8 mouse cellular contexts compared by ENCODE assay signal in genomic region chr9:123259461-123259895, GRCm38 (mm10). TPM values are rescaled to one million over a fixed set of nuclear protein-coding genes. Genes with fewer than 3 reads are reported as not detected.
DNase-seq lines count a peak whose midpoint lies in the region; ATAC-seq lines count a peak whose summit lies in the region.

No protein-coding gene starts in this region.

- H3K27ac ChIP-seq in forebrain, embryonic 11.5 days (ENCODE audit: low read depth, low read length), result no peak overlapping the region
- peak overlapping the region; percentile 84 for H3K27ac ChIP-seq in hindbrain, embryonic 14.5 days
- 0 out of 2 replicates have a peak overlapping the region, but pooled peaks have one; percentile 77 for H3K27ac ChIP-seq in limb, embryonic 15.5 days

- no peaks in the 10 kb centered on the region for H3K9me3 ChIP-seq in forebrain, embryonic 11.5 days (ENCODE audit: control insufficient read depth, low read length)
- H3K9me3 ChIP-seq in hindbrain, embryonic 14.5 days (ENCODE audit: control insufficient read depth, low read length), result no peaks in the 10 kb centered on the region
- H3K9me3 ChIP-seq in limb, embryonic 15.5 days, result no peaks in the 10 kb centered on the region

- H3K4me1 ChIP-seq in forebrain, embryonic 11.5 days (replicated peaks; ENCODE audit: control insufficient read depth, insufficient read depth, low read length), result no peaks in the 10 kb centered on the region
- peaks cover 5% of the 10 kb centered on the region; the same call in 1 of the 2 replicates for H3K4me1 ChIP-seq in hindbrain, embryonic 14.5 days (replicated peaks; ENCODE audit: control insufficient read depth, insufficient read depth, low read length)
- H3K4me1 ChIP-seq in limb, embryonic 15.5 days, result peaks cover 12% of the 10 kb centered on the region

- peak; percentile 76 to 84 for DNase-seq in heart, adult 18-20 months
- DNase-seq in heart, adult 11 months, result no peak
- DNase-seq in adrenal gland, postnatal 14 days, result peak; percentile 91
- DNase-seq in forebrain, embryonic 11.5 days (ENCODE audit: low spot score), result peak; percentile 92
- DNase-seq in hindbrain, embryonic 14.5 days (ENCODE audit: low spot score), result peak; percentile 80
- peak; percentile 61 for DNase-seq in naive thymus-derived CD4-positive, alpha-beta T cell, adult 2 months (ENCODE audit: low read depth)
- peak; percentile 7 to 22 for DNase-seq in thymus, adult 18-20 months

- H3K4me2 ChIP-seq in forebrain, embryonic 11.5 days (ENCODE audit: low read depth, low read length, severe bottlenecking), result peak overlapping the region; percentile 86
- H3K4me2 ChIP-seq in hindbrain, embryonic 14.5 days (replicated peaks), result peak overlapping the region; percentile 84
- H3K4me2 ChIP-seq in limb, embryonic 15.5 days, result peak overlapping the region; percentile 97

- peak overlapping the region; percentile 43 for H3K9ac ChIP-seq in forebrain, embryonic 11.5 days (ENCODE audit: low read length)
- peak overlapping the region; percentile 79 for H3K9ac ChIP-seq in hindbrain, embryonic 14.5 days
- peak overlapping the region; percentile 66 for H3K9ac ChIP-seq in limb, embryonic 15.5 days

- peak overlapping the region; percentile 60 for H3K4me3 ChIP-seq in forebrain, embryonic 11.5 days (ENCODE audit: low read depth, low read length)
- H3K4me3 ChIP-seq in hindbrain, embryonic 14.5 days (replicated peaks; ENCODE audit: low read length), result peak overlapping the region; percentile 87
- H3K4me3 ChIP-seq in limb, embryonic 15.5 days, result peak overlapping the region; percentile 80

- ATAC-seq in forebrain, embryonic 11.5 days (replicated peaks; ENCODE audit: low FRiP score), result peak; percentile 85
- peak; percentile 51 for ATAC-seq in hindbrain, embryonic 14.5 days (ENCODE audit: low FRiP score)
- no peak for ATAC-seq in limb, embryonic 15.5 days (ENCODE audit: insufficient number of reproducible peaks, low FRiP score, low TSS enrichment, low read depth)

- H3K27me3 ChIP-seq in forebrain, embryonic 11.5 days (ENCODE audit: control insufficient read depth, insufficient read depth, low read length), result peaks cover 2% of the 10 kb centered on the region; the same call in 1 of the 2 replicates
- peaks cover 11% of the 10 kb centered on the region; the same call in 1 of the 2 replicates for H3K27me3 ChIP-seq in hindbrain, embryonic 14.5 days (ENCODE audit: control insufficient read depth, insufficient read depth, low read length)
- H3K27me3 ChIP-seq in limb, embryonic 15.5 days, result peaks cover 34% of the 10 kb centered on the region

- WGBS in forebrain, embryonic 11.5 days, result under 1% methylated on average over 40 of the region's 45 CpGs
- under 1% methylated on average over 37 of the region's 45 CpGs for WGBS in hindbrain, embryonic 14.5 days
- WGBS in limb, embryonic 15.5 days, result 1% methylated on average over 42 of the region's 45 CpGs

- no peaks in the 10 kb centered on the region for H3K36me3 ChIP-seq in forebrain, embryonic 11.5 days (ENCODE audit: control insufficient read depth, insufficient read depth, low read length)
- no peaks in the 10 kb centered on the region for H3K36me3 ChIP-seq in hindbrain, embryonic 14.5 days (replicated peaks; ENCODE audit: control insufficient read depth, insufficient read depth)
- no peaks in the 10 kb centered on the region for H3K36me3 ChIP-seq in limb, embryonic 15.5 days

RNA-seq across cellular contexts. Expression of gene Tmem158, which starts 1.1 kb away (rescaled TPM):
- 1 to 10 TPM; 4.5 to 6.5 TPM for total RNA-seq in heart, adult 18-20 months (2021)
- total RNA-seq in adrenal gland, postnatal 14 days (2021), result 12.9 and 16.1 TPM in 2 replicates
- polyA plus RNA-seq in forebrain, embryonic 11.5 days (2014; fragmentation: Nextera tagmentation; extraction: Ambion mirVana), result 4.8 and 6.4 TPM in 2 replicates
- 35.2 and 42.0 TPM in 2 replicates for polyA plus RNA-seq in hindbrain, embryonic 14.5 days (2014; fragmentation: Nextera tagmentation; extraction: Ambion mirVana)
- polyA plus RNA-seq in limb, embryonic 15.5 days (2015; fragmentation: Nextera tagmentation; extraction: Ambion mirVana), result 13.6 and 18.7 TPM in 2 replicates

RNA-seq across cellular contexts. Expression of gene Cdcp1, which starts 43.6 kb away (rescaled TPM):
- under 1 TPM; 0.17 to 0.36 TPM for total RNA-seq in heart, adult 18-20 months (2021)
- 0.30 and 0.85 TPM in 2 replicates for total RNA-seq in adrenal gland, postnatal 14 days (2021)
- polyA plus RNA-seq in forebrain, embryonic 11.5 days (2014; fragmentation: Nextera tagmentation; extraction: Ambion mirVana), result 0.41 and 0.63 TPM in 2 replicates
- polyA plus RNA-seq in hindbrain, embryonic 14.5 days (2014; fragmentation: Nextera tagmentation; extraction: Ambion mirVana), result 0.09 and 0.33 TPM in 2 replicates
- 9.7 TPM in 2 replicates for polyA plus RNA-seq in limb, embryonic 15.5 days (2015; fragmentation: Nextera tagmentation; extraction: Ambion mirVana)
